Mouse (Mus musculus): ENCODE measurements at regions not wholly inside any gene's neighbourhood (a gene's known extent, or its start where the extent isn't known, plus 50 kb on each side); places are given as distances from the start of the nearest gene placed in this dataset.

DNA sequence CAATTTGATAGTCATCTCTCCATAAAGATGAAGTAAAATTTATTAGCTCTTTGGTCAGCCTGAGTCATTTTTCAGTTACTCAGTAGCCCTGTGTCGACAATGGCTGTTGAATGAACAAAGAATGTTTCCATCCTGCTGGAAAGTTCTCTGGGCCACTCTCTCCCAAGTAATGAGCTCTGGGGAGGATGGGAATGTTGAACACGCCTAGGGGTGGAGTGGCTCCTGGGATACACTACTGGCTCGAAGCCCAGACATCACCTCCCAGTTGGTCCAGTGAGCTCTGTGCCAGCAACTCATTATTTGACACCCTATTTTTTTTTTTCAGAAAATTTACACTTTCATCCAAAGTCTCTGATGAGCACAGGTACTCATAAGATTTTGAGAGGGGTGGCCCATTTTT lies 174.1 kb downstream of the Tmem26 start:
- no peak for TF ChIP-seq CTCF (IDR thresholded peaks at IDR 0.05)
- intact Hi-C loops (cut with DNase I) = no loop called here
- DNase-seq = peak; percentile 58
- Histone ChIP-seq H3K27ac (0 out of 2 replicates have a peak overlapping the region, but pooled peaks have one; percentile 38), H3K4me3 (no peak overlapping the region)

DNA sequence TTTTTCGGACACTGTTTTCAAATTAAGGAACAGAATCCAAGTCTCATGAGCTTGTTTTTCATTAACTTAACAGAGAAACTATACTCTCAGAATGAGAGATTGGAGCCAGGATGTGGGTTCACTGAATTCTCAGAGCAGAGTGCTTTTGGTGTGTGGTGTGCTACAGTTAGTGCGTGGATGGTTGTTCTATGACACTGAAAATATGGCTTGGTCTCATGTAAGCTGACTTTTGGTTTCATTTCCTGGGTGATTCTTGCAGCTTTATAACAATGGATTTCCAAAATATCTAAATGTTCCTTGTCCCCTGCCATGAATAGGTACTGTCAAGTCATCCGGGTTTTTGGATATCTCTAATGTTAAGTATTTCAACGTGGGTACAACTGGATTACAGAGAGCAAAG lies 177.7 kb downstream of the Tmem26 start:
- TF ChIP-seq CTCF (IDR thresholded peaks at IDR 0.05) = no peak
- no peak overlapping the region for H3K4me3 ChIP-seq
- peak overlapping the region; percentile 31; the same call in 1 of the 2 replicates for H3K27ac ChIP-seq
- intact Hi-C loops (cut with DNase I) = loop anchor here (5.0 kb wide), 1 partner anchor 201 kb away; no protein-coding TSS in a partner anchor
- DNase-seq = no peak

DNA sequence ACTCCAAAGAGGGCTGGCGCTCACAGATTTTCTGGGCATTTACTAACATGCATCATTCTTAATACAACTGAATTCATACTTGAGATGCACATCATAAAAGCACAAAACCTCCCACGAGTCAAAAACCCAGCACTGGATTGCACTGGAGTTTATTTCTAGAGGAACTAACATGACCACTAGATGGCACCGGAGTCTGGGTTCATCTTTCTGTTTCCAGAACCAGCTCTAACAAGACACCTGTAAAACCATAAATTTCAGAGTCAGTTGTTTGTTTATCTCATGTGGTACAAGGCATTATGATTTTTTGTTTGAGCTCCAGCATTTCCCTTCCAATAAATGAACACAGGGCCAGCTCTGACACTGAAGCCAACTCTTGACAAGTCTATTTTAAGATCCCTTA lies 179.2 kb downstream of the Tmem26 start:
- no peak overlapping the region for H3K27ac ChIP-seq

GRCm38 (mm10) chr10:68904337-68904736 lies 180.9 kb downstream of the Tmem26 start:
- intact Hi-C loops (cut with DNase I) = loop anchor here (5.0 kb wide), 1 partner anchor 198 kb away; no protein-coding TSS in a partner anchor

More for the DNA sequence above, 179.2 kb downstream of the Tmem26 start:
- peak; percentile 81 for TF ChIP-seq CTCF (IDR thresholded peaks at IDR 0.05)
- intact Hi-C loops (cut with DNase I) = loop anchor here (2.0 to 5.0 kb wide), 4 partner anchors 76 to 418 kb away; no protein-coding TSS in a partner anchor
- DNase-seq = peak; percentile 38
- no peak overlapping the region for H3K4me3 ChIP-seq

GRCm38 (mm10) chr10:68908236-68908635 lies 184.8 kb downstream of the Tmem26 start:
- Histone ChIP-seq H3K4me3 (no peak overlapping the region), H3K27ac (no peak overlapping the region)
- intact Hi-C loops (cut with DNase I) = no loop called here
- peak; percentile 62 for TF ChIP-seq CTCF (IDR thresholded peaks at IDR 0.05)
- DNase-seq = peak; percentile 65

More at GRCm38 (mm10) chr10:68904337-68904736, 180.9 kb downstream of the Tmem26 start:
- no peak overlapping the region for H3K27ac ChIP-seq
- TF ChIP-seq CTCF (IDR thresholded peaks at IDR 0.05) = no peak
- DNase-seq = no peak
- H3K4me3 ChIP-seq = no peak overlapping the region

GRCm38 (mm10) chr10:68909018-68909417 lies 185.6 kb downstream of the Tmem26 start:
- TF ChIP-seq CTCF (IDR thresholded peaks at IDR 0.05) = no peak
- H3K4me3 ChIP-seq = no peak overlapping the region
- intact Hi-C loops (cut with DNase I) = no loop called here
- H3K27ac ChIP-seq = no peak overlapping the region
- DNase-seq = no peak

DNA sequence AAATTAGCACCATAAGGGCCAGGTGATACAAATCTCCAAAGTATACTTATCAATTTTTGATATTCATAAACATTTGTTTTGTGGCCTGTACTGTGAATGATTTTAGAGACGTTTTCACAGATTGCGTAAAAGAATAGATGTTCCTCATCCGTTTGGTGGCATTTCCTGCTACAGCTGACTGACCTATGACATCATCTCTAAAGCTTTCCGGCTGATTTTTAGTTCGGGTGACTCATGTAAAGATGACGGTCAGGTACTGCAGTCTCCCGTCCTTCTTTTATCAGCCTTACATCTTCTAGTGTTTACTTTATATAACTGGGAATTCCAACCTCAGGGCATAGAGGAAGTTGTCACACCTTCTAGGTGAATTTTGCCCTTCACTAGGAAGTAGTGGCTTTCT lies 192.7 kb downstream of the Tmem26 start:
- no peak for TF ChIP-seq CTCF (IDR thresholded peaks at IDR 0.05)
- no peak for DNase-seq
- intact Hi-C loops (cut with DNase I) = no loop called here
- Histone ChIP-seq H3K4me3 (no peak overlapping the region), H3K27ac (no peak overlapping the region)

DNA sequence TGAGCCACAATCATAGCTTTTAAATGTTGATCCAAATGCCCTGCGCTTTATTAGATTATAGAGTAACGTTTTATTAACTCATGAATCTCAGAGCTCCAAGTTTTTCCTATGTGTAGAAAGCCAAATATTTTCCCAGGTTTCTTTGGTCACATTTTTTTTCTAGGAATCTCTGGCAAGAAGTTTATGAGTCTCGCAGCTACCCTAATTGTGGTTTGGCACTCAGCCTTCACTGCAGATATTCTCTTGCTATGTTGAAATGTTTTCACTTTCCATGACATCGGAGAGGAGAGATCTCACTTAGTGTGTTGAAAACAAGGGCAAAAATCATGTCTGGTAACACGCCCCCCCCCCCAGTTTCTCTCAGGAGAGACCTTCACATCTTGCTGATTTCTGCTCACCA lies 212.4 kb downstream of the Tmem26 start:
- Histone ChIP-seq H3K4me3 (no peak overlapping the region), H3K27ac (no peak overlapping the region)
- DNase-seq = no peak
- no peak for TF ChIP-seq CTCF (IDR thresholded peaks at IDR 0.05)
- intact Hi-C loops (cut with DNase I) = no loop called here

DNA sequence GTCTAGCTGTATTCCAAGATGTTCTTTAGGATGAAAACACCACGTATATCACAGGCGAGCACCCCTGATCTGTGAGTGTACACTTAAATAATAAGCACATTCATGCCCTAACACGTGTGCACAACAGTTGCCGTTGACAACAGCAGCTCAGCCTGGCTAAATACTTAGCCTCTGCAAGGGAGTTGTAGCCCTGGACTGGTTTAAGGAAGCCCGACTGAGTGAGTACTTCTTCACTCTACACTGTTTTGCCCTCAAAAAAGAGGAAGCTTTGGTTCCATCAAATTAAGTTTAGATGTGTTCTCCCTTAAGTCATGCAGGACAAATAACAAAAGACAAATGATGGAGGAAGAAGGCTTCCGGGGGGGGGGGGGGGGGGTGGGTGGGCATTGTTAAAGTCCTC lies 208.0 kb upstream of the Rhobtb1 start:
- no peak for TF ChIP-seq CTCF (IDR thresholded peaks at IDR 0.05)

GRCm38 (mm10) chr10:68956539-68956938 lies 194.7 kb upstream of the Rhobtb1 start:
- peak; percentile 53 for DNase-seq
- H3K27ac ChIP-seq = peak overlapping the region; percentile 77
- no peak for TF ChIP-seq CTCF (IDR thresholded peaks at IDR 0.05)
- intact Hi-C loops (cut with DNase I) = no loop called here
- 0 out of 2 replicates have a peak overlapping the region, but pooled peaks have one; percentile 15 for H3K4me3 ChIP-seq

More for the DNA sequence above, 208.0 kb upstream of the Rhobtb1 start:
- no peak overlapping the region for H3K27ac ChIP-seq
- no peak overlapping the region for H3K4me3 ChIP-seq
- intact Hi-C loops (cut with DNase I) = no loop called here
- no peak for DNase-seq

DNA sequence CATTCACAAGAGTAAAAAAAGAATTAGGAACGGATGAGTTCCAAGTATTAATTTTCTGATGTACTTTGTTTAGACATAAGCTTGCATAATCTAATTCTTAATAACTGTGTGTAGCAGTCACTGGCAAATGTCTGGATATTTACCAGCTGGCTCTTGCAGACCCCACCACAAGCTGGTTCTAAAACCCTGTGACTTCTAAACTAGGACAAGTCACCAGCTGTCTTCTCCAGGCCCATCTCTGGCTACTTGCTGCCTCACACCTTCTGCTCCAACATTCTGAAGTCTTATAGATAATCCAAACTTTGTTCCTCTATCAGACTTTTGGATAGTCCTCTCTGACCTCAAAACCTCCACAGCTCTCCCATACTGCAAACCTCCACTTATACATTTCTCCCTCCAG lies 189.9 kb upstream of the Rhobtb1 start:
- intact Hi-C loops (cut with DNase I) = no loop called here
- H3K27ac ChIP-seq = no peak overlapping the region
- H3K4me3 ChIP-seq = no peak overlapping the region
- no peak for DNase-seq
- TF ChIP-seq CTCF (IDR thresholded peaks at IDR 0.05) = no peak

DNA sequence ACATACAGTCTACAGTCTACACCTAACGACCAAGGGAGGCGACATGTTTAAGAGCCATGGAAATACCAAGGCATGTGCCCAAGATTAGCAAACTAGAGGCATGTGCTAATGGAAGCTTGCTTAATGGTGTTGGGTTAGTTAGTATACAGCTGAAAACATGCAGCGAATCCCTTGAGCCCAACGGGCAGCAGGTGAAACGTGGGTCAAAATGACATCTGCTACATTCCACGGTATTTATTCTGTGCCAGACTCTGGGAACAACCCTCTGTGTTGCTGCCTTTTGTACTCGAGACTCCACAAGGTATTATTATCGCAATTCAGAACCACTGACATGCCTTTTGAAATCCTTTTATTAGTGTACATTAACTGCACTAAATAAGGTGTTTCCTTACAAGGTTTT lies 188.1 kb upstream of the Rhobtb1 start:
- intact Hi-C loops (cut with DNase I) = no loop called here
- Histone ChIP-seq H3K27ac (no peak overlapping the region), H3K4me3 (no peak overlapping the region)
- TF ChIP-seq CTCF (IDR thresholded peaks at IDR 0.05) = no peak
- DNase-seq = no peak

DNA sequence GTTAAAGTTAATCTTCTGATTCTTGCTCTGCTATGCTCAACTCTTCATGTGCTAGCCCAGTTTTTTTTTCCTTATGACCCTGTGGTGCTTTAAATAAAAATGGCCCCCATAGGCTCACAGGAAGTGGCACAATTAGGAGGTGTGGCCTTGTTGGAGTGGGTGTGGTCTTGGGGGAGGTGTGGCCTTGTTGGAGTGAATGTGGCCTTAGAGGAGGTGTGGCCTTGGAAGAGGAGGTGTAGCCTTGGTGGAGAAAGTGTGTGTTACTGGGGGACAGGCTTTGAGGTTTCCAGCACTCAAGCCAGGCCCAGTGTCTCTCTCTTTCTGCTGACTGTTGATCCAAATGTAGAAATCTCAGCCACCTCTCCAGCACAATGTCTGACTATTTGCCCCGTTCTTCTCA lies 186.0 kb upstream of the Rhobtb1 start:
- intact Hi-C loops (cut with DNase I) = no loop called here
- Histone ChIP-seq H3K4me3 (no peak overlapping the region), H3K27ac (no peak overlapping the region)
- no peak for TF ChIP-seq CTCF (IDR thresholded peaks at IDR 0.05)
- DNase-seq = no peak

All from gastrocnemius, adult 2 months (tissue).